ENCODE assay signal across 32 mouse cellular contexts in the genomic region with DNA sequence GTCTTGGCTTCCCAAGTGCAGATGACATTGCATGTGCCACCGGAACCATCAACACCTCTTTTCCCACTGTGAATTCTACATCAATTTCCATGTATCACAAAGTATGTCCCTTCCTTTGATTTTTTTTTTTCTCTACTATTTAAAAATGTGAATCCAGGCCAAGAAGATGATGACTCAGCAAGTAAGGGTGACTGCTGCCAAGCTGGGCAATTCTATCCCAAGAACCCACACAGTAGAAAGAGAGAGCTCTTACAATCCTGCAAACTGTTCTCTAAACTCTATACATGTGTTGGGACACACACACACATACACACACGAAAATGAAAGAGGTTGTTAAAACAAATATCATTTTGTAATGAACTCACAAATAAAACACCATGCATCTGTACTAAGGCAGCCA. TPM values are rescaled to one million over a fixed set of nuclear protein-coding genes. Genes with fewer than 3 reads are reported as not detected.
DNase-seq lines count a peak whose midpoint lies in the region; TF ChIP-seq lines count a peak whose summit lies in the region.
"Had no signal": no experiment of that assay in that cellular context is flagged by ENCODE, and none has a peak within 500 bp of the region (broad histone marks: within the 10 kb centered on the region; RNA-seq: fewer than 3 reads in every experiment).

No protein-coding gene starts in this region.

- no peak for DNase-seq in heart, adult 2 months
- no peak for DNase-seq in heart, embryonic 10.5 days (ENCODE audit: low spot score)
- peak; percentile 47 for DNase-seq in right cerebral cortex, adult 18-20 months
- no peak for DNase-seq in right cerebral cortex, postnatal 25 days
- DNase-seq in Muller cell, postnatal 12 days (ENCODE audit: inconsistent ontology term), result peak; percentile 34
- peak; percentile 60 for DNase-seq in telencephalon, adult 2 months (ENCODE audit: low read depth, low spot score)
- DNase-seq in spleen, postnatal 4 days (ENCODE audit: low spot score in 2 of 2), result no peak
- DNase-seq: adrenal gland, adult 8-10 months; heart, postnatal 10 days; lung, adult 2 months; lung, postnatal 14 days; right cerebral cortex, postnatal 4 days; thymus, adult 18-20 months; thymus, postnatal 36 days had no signal

- TF ChIP-seq CTCF in heart, adult 2 months (IDR thresholded peaks at IDR 0.05), result no peak

- no peaks in the 10 kb centered on the region for H3K27me3 ChIP-seq in heart, adult 2 months (ENCODE audit: control insufficient read depth, insufficient read depth, low read length)
- H3K27me3 ChIP-seq in heart, embryonic 10.5 days (ENCODE audit: insufficient read depth, poor library complexity, severe bottlenecking), result no peaks in the 10 kb centered on the region
- H3K27me3 ChIP-seq: heart, embryonic 12.5 days; limb, embryonic 13.5 days; liver, embryonic 12.5 days; midbrain, embryonic 12.5 days; stomach, embryonic 15.5 days had no signal

- H3K4me3 ChIP-seq in heart, adult 2 months, result no peak overlapping the region
- H3K4me3 ChIP-seq in heart, embryonic 10.5 days, result no peak overlapping the region
- H3K4me3 ChIP-seq: embryonic facial prominence, embryonic 10.5 days; forebrain, embryonic 10.5 days; heart, embryonic 12.5 days; hindbrain, embryonic 10.5 days; limb, embryonic 13.5 days; liver, embryonic 12.5 days; midbrain, embryonic 12.5 days; stomach, embryonic 15.5 days had no signal

- peak overlapping the region; percentile 81 for H3K27ac ChIP-seq in heart, adult 2 months
- H3K27ac ChIP-seq in heart, embryonic 10.5 days, result no peak overlapping the region
- H3K27ac ChIP-seq: embryonic facial prominence, embryonic 10.5 days; forebrain, embryonic 10.5 days; hindbrain, embryonic 10.5 days; limb, embryonic 13.5 days; liver, embryonic 12.5 days; midbrain, embryonic 12.5 days; stomach, embryonic 15.5 days had no signal

- peaks cover 9% of the 10 kb centered on the region for H3K4me1 ChIP-seq in heart, adult 2 months (ENCODE audit: control insufficient read depth, insufficient read depth, low read length)
- peaks cover 5% of the 10 kb centered on the region; the same call in 1 of the 2 replicates for H3K4me1 ChIP-seq in heart, embryonic 10.5 days
- H3K4me1 ChIP-seq: forebrain, embryonic 10.5 days; hindbrain, embryonic 10.5 days; midbrain, embryonic 12.5 days; stomach, embryonic 15.5 days had no signal

- no peak for TF ChIP-seq POLR2A in heart, adult 2 months (IDR thresholded peaks at IDR 0.05; ENCODE audit: insufficient read depth, low read depth, low read length)

- WGBS in heart, adult 2 months, result 65% methylated on average over 2 of the region's 2 CpGs
- WGBS in heart, embryonic 10.5 days, result 87% methylated on average over 2 of the region's 2 CpGs

- H3K36me3 ChIP-seq in heart, adult 2 months (ENCODE audit: control insufficient read depth, insufficient read depth, low read length), result peaks cover 16% of the 10 kb centered on the region
- no peaks in the 10 kb centered on the region for H3K36me3 ChIP-seq in heart, embryonic 10.5 days
- H3K36me3 ChIP-seq: embryonic facial prominence, embryonic 10.5 days; forebrain, embryonic 10.5 days; heart, embryonic 12.5 days; hindbrain, embryonic 10.5 days; limb, embryonic 13.5 days; liver, embryonic 12.5 days; midbrain, embryonic 12.5 days; stomach, embryonic 15.5 days had no signal

- H3K9ac ChIP-seq in heart, adult 2 months (ENCODE audit: low read depth, low read length), result no peak overlapping the region
- H3K9ac ChIP-seq: heart, embryonic 12.5 days; limb, embryonic 13.5 days; liver, embryonic 12.5 days; midbrain, embryonic 12.5 days; stomach, embryonic 15.5 days had no signal

- intact Hi-C loops in heart, adult 2 months (cut with DNase I), result no loop called here

- TF ChIP-seq EP300 in heart, adult 2 months (IDR thresholded peaks at IDR 0.05; ENCODE audit: insufficient read depth, low read depth, low read length), result no peak

- H3K9me3 ChIP-seq in heart, embryonic 10.5 days, result no peaks in the 10 kb centered on the region
- H3K9me3 ChIP-seq: embryonic facial prominence, embryonic 10.5 days; forebrain, embryonic 10.5 days; heart, embryonic 12.5 days; hindbrain, embryonic 10.5 days; limb, embryonic 13.5 days; liver, embryonic 12.5 days; midbrain, embryonic 12.5 days; stomach, embryonic 15.5 days had no signal

- peaks cover 2% of the 10 kb centered on the region for H3K79me2 ChIP-seq in heart, adult 2 months (replicated peaks; ENCODE audit: control insufficient read depth, insufficient read depth, low read length)

RNA-seq across cellular contexts. Expression of a gene that starts 15.1 kb away (rescaled TPM):
- 10 to 100 TPM; 41.2 to 47.2 TPM for total RNA-seq in heart, adult 2 months (2021)
- 61.1 and 73.0 TPM in 2 replicates for polyA plus RNA-seq in heart, adult 2 months (2012; rRNA removed)
- 72.7 and 75.8 TPM in 2 replicates for polyA plus RNA-seq in heart, embryonic 10.5 days (2016; fragmentation: Nextera tagmentation; extraction: Ambion mirVana)

RNA-seq across cellular contexts. Expression of a gene that starts 34.5 kb away (rescaled TPM):
- not detected for total RNA-seq in heart, adult 2 months (2021)
- 2.5 TPM in 1 of 2 replicates, not detected in the other for polyA plus RNA-seq in heart, adult 2 months (2012; rRNA removed)
- polyA plus RNA-seq in heart, embryonic 10.5 days (2016; fragmentation: Nextera tagmentation; extraction: Ambion mirVana), result not detected in 2 replicates
- total RNA-seq: adrenal gland, adult 8-10 months; common myeloid progenitor, adult 5-6 weeks; gastrocnemius, postnatal 4 days; heart, postnatal 10 days; layer of hippocampus, postnatal 14 days; left cerebral cortex, postnatal 14 days; megakaryocyte progenitor cell, adult 5-6 weeks; monocyte, adult 5-6 weeks; neutrophil, adult 5-6 weeks had no signal
- polyA plus RNA-seq: cerebellum, adult 2 months; embryonic facial prominence, embryonic 10.5 days; forebrain, embryonic 10.5 days; forebrain, embryonic 16.5 days; hindbrain, embryonic 10.5 days; hindbrain, embryonic 16.5 days; liver, embryonic 12.5 days; midbrain, embryonic 12.5 days had no signal

Comparison
In these comparisons a context has a peak if more than half of its experiments do, and no peak if none do; other contexts are left out.
1. DNase-seq: peak in right cerebral cortex, adult 18-20 months (single experiment), Muller cell, postnatal 12 days (single experiment) and telencephalon, adult 2 months (single experiment); none in heart, adult 2 months (0 of 2), heart, embryonic 10.5 days (single experiment), right cerebral cortex, postnatal 25 days (single experiment) and spleen, postnatal 4 days (0 of 2).